Mouse (Mus musculus): ENCODE data around the gene Tbc1d1.
"Not testable (repeated sequence)": the region's sequence is repeated elsewhere in the genome, so short reads cannot be mapped to it uniquely, and the experiment has no call there.

Tbc1d1 gene

GRCm38 (mm10) chr5:64314288-64315052 lies 158.4 kb downstream of the Tbc1d1 start:
- DNase-seq (ENCODE audit: low spot score) = no peak

GRCm38 (mm10) chr5:64315088-64315487 lies 159.0 kb downstream of the Tbc1d1 start:
- DNase-seq (ENCODE audit: low spot score) = no peak

- DNase-seq (ENCODE audit: low spot score) = peak; percentile 36
Observed at GRCm38 (mm10) chr5:64323286-64323685, 167.2 kb downstream of the Tbc1d1 start.

- DNase-seq (ENCODE audit: low spot score) = no peak
Observed at GRCm38 (mm10) chr5:64324353-64324752, 168.2 kb downstream of the Tbc1d1 start.

- DNase-seq (ENCODE audit: low spot score) = no peak
Observed at GRCm38 (mm10) chr5:64324920-64325319, 168.8 kb downstream of the Tbc1d1 start.

GRCm38 (mm10) chr5:64325741-64326355 lies 169.7 kb downstream of the Tbc1d1 start:
- DNase-seq (ENCODE audit: low spot score) = no peak

- no peak for DNase-seq (ENCODE audit: low spot score)
Observed at GRCm38 (mm10) chr5:64326427-64327181, 170.5 kb downstream of the Tbc1d1 start.

- no peak for DNase-seq (ENCODE audit: low spot score)
Observed at GRCm38 (mm10) chr5:64327212-64327902, 171.3 kb downstream of the Tbc1d1 start.

- DNase-seq (ENCODE audit: low spot score) = peak; percentile 68
Observed at GRCm38 (mm10) chr5:64336767-64337408, 180.8 kb downstream of the Tbc1d1 start.

- DNase-seq (ENCODE audit: low spot score) = not testable (repeated sequence)
Observed at GRCm38 (mm10) chr5:64338795-64339194, 182.7 kb downstream of the Tbc1d1 start.

- DNase-seq (ENCODE audit: low spot score) = no peak
Observed at GRCm38 (mm10) chr5:64340366-64340765, 184.3 kb downstream of the Tbc1d1 start.

GRCm38 (mm10) chr5:64341671-64342070 lies 185.6 kb downstream of the Tbc1d1 start:
- no peak for DNase-seq (ENCODE audit: low spot score)

GRCm38 (mm10) chr5:64342138-64342537 lies 186.0 kb downstream of the Tbc1d1 start:
- no peak for DNase-seq (ENCODE audit: low spot score)

- DNase-seq (ENCODE audit: low spot score) = peak; percentile 81
Observed at GRCm38 (mm10) chr5:64343972-64344700, 188.0 kb downstream of the Tbc1d1 start.

- peak; percentile 93 for DNase-seq (ENCODE audit: low spot score)
Observed at GRCm38 (mm10) chr5:64345181-64345735, 189.2 kb downstream of the Tbc1d1 start.

- DNase-seq (ENCODE audit: low spot score) = peak; percentile 41
Observed at GRCm38 (mm10) chr5:64345761-64346160, 189.7 kb downstream of the Tbc1d1 start.

- no peak for DNase-seq (ENCODE audit: low spot score)
Observed at GRCm38 (mm10) chr5:64346343-64346885, 190.3 kb downstream of the Tbc1d1 start.

- DNase-seq (ENCODE audit: low spot score) = no peak
Observed at GRCm38 (mm10) chr5:64348166-64348565, 192.1 kb downstream of the Tbc1d1 start.

- no peak for DNase-seq (ENCODE audit: low spot score)
Observed at GRCm38 (mm10) chr5:64348780-64349179, 192.7 kb downstream of the Tbc1d1 start.

- no peak for DNase-seq (ENCODE audit: low spot score)
Observed at GRCm38 (mm10) chr5:64351968-64352367, 195.9 kb downstream of the Tbc1d1 start.

Data from yolk sac, embryonic 10.5 days (tissue).